Mouse (Mus musculus): Measurements from ENCODE around the gene Dgki.
A peak's percentile ranks its signal among the peaks of the same experiment; 100 is the strongest.

Gene Dgki

DNA sequence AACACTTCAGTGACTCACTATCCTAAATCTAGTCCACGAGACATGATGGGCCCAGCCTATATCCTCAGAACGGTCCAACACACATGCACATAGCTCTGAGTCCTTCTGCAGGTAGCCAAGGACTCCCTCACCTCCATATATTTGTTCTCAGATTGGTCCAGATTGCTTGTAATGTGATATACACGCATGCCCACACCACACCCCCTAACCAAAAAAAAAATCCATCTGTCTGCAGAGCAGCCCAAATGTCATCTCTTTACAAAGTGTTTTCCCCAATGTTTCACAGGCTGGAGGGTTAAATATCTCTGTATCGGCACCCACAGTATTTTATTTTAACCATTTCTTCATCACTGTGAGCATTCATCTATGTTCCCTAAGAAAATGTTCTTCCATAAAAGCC lies 58.5 kb downstream of the Dgki start:
- DNase-seq (ENCODE audit: low spot score in 2 of 2) = peak in 1 of 2 experiments; percentile 33

DNA sequence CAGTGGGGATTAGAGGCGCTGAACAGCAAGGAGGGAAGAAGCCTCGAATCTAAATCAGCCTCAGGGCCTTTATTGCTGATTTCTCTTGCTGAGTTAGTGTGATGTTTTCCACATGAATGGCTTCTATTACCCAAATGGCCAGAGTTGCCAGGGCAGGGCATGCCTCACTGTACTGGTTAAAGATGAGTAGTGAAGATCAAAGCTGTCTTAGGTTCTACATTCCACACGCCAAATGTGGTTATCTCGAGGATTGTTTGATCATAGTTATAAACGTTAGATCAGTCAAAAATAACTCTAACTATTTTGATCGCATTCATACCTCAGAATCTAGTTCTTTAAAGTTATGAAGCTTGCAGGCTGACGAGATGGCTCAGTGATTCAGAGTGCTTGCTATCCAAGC lies 59.8 kb downstream of the Dgki start:
- DNase-seq (ENCODE audit: low spot score in 2 of 2) = no peak

DNA sequence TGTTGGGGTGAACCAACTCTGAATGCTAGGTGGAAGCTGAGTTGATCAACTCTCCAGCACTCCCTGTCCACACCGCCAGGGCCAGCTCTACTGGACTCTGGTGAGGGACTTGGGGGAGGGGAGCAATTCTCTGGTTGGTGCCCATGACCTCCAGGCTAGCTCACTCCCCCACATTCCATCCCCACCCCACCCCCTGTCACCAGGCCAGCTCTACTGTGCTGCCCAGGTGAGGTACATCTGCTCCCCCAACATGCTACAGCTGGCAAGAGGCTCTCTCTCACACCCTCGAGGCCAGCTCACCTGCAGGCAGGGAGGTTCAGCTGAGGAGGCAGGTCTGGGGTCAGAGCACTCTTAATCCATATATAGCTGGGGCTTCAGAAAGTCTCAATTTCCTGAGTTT lies 63.1 kb downstream of the Dgki start:
- DNase-seq (ENCODE audit: low spot score in 2 of 2) = no peak

DNA sequence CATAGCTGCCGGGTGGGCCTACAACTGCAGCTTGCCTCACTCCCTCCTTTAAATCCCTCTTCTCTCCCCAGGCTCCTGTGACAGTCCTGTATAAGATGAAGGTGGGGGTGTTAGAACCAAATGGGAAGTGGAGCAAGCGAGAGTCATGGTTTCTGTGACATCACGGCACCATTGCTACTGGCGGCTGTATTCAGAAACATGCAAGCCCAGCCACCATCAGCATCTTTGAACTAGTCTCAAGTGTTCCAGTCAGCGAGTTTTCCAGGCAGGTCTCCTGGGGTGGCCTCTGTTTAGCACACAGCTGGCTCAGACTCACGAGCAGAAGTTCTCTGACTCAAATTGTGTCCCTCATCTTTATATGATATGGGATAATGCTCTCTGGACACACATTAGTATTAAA lies 68.8 kb downstream of the Dgki start:
- no peak for DNase-seq (ENCODE audit: low spot score in 2 of 2)

DNA sequence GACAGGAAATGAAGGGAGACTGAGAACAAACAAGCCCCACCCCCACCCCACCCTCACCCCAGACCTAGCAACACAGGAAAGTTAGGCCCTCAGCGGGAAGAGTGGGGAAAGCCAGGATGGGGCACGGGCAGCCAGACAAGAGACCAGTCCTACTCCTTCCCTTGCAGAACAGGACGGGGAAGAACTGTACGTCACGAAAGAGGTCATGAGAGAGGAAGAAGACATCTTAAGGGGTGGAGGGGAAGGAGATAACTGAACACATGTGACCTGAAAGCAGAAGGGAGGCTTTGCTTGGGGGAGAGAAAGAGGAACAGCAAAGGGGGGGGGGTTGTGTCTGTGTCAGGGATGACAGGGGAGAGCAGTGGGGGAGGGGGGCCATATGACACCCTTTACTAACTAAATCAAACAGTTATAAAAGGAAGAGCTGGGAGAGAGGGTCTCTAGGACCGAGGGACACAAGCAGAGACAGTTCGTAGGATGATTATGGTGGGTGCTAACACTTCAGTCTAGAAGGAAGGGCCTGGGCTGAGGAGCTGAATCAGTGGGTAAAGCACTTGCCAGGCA lies 77.0 kb downstream of the Dgki start:
- DNase-seq (ENCODE audit: low spot score in 2 of 2) = no peak

DNA sequence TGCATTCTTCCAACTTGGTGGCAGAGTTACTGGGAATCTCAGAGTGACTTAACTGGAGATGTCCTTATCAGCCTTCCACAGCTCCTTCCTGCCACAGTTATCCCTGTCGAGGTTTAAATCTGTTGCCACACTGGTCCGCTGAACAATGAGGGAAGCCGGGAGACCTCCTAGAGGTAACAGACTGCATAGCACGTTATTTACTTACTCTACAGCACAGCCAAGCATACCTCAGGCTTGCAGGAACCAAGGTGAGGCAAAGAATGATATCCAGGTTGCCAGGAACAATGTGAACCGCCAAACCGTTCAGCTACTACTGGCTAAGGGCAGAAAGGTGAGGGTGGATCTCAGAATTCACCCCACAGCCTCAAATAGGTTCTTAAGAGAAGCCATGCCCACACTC lies 78.0 kb downstream of the Dgki start:
- no peak for DNase-seq (ENCODE audit: low spot score in 2 of 2)

DNA sequence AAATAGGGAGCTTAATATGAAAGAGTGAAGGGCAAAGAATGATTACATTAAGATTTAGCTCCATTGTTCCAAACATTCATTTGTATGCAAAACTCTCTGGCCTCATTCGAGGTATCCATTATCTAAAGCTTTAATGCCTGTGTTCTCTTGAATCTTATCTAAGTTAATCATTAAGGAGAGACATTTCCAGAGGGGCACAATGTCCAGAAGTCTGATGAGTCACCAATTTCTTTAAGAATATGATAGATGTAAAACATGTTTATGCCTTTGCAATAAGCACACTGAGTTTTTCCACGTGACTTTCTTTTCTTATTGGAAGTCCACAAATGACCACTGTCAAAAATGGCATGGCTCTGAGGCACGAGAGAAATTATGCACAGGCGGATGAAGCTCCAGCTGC lies 80.9 kb downstream of the Dgki start:
- DNase-seq (ENCODE audit: low spot score in 2 of 2) = no peak

DNA sequence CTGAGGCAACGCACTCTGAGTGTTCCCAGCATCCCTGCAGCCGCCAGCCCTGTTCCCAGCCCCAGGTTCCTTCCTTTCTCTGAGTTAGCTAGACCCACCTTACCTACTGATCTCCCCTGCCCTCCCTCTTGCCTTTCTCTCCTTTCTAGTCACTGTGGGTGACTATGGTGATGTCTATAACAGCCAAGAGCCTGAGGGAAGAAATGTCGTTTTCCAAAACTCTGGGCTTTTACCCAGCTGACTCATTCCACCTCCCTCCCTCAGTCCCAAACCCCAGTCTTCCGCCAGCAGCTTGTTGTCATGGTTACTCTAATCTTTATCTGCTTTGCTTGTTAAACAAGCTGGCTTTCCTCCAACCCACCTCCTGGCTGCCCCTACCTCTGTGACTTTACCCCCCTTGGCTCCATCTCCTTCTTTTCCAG lies 83.6 kb downstream of the Dgki start:
- DNase-seq (ENCODE audit: low spot score in 2 of 2) = peak; percentile 72 to 81

DNA sequence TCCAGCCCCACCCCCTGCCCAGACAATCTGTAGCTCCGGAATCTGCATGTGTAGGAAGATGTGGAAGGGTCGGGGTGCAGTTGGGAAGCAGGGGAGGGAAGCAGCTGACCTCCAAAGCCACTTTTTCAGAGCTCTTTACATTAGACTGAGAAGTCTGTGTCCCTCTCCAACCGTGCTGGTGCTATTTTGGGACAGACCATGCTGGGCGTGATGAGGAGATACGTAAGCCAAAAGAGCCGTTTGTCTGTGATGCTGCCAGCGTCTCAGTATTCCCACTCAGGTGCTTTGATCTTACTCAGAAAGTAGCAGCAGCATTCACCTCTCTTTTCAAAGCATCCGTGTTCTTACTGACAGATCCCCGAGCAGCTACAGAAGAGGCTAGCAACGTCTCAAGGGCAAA lies 84.3 kb downstream of the Dgki start:
- DNase-seq (ENCODE audit: low spot score in 2 of 2) = peak in 1 of 2 experiments; percentile 47

DNA sequence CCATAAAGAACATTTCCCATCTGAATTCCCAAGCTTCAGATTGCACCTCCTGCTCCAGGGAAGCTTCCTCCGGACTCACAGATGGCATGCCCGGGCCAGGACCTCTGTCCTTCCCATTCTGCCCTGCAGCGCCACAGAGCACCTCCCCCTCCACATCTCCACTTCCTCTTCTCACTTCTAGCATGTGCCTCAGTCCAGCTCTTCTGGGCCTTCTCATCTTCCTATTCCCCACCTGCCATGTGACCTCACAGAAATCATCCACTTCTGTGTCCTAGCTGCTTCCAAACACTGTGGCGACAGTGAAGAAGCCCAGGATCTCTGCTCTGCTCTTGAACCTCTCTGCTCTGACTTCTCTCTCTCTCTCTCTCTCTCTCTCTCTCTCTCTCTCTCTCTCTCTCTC lies 87.1 kb downstream of the Dgki start:
- no peak for DNase-seq (ENCODE audit: low spot score in 2 of 2)

DNA sequence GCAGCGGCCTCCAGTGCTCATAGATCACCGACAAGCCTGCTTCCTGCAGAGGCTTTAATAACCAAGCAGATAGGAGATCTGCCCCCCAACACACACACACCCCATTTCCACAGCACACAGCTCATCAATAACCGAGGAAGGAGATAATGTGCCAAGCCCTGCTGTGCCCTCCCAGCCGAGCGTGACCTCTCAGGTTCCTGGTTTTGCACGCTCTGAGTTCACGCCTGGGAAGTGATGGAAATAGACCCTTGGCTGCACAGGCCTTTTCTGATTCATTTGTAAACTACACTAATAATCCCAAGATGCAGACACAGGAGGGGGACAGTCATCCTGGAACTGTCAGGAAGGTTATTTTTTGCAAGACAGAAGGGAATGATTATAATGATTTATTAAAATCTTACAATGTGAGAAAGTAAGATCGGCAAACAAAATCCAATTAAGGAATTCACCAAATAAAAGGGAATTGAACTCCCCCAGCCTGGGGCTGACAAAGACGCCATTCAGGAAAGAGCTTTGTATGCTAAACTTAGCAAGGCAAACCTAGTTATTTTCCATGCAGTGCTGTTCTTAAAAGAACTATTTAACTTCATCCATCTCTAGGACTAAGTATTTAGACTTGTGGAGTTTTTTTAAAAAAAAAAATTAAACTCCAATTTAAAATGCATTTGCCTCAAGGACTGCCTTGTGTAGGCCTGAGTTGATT lies 88.3 kb downstream of the Dgki start:
- no peak for DNase-seq (ENCODE audit: low spot score in 2 of 2)

DNA sequence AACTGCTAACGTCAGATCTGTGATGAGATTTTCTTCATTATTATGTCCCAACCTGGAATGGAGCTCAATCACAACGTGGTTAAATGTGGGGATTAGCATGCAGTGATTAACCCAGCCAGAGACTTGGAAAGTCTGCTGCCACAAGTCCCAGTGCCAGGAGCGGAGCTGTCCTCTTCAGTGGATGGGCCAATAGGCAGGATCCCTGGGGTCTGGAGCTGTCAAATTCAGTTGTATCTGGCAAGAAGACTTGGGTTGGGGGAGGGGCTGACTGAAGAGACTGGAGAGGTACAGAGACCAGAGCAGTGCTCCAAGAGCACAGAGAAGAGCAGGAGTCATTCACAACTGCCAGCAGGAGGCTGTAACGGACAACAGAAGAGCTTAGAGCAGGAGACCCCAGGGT lies 97.1 kb downstream of the Dgki start:
- DNase-seq (ENCODE audit: low spot score in 2 of 2) = no peak

DNA sequence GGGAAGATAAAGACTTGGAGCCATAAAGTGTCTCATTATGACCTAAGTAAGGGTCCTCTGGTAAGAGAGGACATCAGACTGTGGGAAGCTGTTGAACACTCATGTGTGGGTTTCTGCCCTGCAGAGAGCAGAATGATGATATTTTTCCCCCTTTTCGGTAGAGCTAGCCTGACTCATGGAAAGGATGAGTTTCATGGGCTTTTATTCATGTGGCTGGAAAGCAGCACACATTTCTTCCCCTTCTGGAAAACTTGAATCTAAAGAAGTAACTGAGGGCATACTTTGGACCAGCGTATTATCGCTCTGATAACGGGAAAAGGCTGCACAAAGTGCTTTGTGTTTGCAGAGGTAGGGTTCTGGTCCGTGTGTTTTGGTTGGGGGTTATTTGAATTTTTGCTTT lies 99.1 kb downstream of the Dgki start:
- DNase-seq (ENCODE audit: low spot score in 2 of 2) = no peak

DNA sequence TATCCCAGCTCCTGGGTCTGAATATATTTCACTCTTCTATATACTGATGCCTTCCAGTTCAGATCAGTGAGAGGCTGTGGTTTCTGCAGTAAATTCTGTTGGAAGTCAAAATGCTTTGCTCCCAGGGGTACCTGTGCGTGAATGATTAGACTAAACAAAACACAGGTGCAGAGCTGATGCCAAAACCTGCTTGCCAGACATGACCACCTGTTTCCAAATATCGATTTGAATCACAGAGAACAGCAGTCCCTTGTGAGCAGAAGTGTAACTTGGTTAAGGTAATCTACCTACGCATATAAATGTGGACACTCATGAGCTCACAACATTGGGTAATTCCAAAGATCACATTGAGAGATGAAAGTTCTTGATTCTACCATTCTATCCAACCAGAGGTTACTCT lies 100.5 kb downstream of the Dgki start:
- DNase-seq (ENCODE audit: low spot score in 2 of 2) = no peak

DNA sequence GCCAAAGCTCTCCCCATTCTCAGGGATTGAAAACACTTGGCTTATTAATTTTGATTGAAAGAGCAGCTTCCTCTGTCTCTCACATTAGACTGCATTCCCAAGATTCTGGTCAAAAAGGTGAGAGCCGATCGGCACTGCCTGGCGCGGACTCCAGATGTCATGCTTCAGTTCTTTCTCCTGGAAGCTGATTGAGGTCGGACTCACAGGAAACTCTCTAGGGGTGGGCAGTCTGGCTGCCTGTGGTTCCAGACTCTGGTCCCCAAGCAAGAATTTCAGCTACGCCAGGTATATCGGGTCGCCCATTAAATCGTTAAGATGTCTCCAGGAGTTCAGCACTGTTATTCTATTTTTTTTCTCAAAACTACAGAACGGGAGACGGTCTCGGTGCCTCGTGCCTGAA lies 102.2 kb downstream of the Dgki start:
- DNase-seq (ENCODE audit: low spot score in 2 of 2) = no peak

DNA sequence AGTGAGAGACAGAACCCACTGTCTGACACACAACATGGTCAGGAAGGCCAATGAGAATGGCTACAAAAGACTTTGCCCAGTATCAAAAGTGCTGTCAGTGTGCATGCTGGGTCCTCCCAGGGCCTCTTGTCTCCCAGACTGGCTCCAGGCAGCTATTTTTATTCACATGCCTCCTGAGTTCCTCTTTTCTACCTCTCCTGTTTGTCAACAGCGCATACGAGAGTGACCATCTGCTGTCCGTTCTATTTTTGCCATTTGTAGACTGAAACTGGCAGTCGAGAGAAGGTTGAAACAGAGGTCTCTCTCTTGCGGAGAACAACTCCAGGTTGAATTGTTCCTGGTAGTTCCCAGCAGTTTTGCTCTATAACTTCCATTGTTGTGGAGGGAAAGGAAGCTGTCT lies 103.1 kb downstream of the Dgki start:
- no peak for DNase-seq (ENCODE audit: low spot score in 2 of 2)

DNA sequence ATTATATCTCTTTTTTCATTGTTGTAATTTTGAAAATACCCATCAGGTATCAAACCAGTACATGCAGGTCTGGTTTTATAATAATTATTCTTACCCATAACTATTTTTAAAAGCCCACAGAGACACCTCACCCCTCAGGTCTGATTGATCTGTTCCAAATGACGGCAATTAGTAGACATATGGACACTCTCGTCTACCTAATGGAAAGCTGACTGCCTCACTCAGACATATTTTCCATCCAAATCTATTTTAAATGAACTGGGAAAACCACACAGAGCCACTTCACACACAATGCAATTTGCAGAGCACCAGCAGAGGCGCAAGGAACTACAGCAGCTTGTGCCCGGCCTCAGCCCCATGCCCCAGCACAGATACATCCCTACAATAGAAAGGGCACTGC lies 104.2 kb downstream of the Dgki start:
- DNase-seq (ENCODE audit: low spot score in 2 of 2) = no peak

DNA sequence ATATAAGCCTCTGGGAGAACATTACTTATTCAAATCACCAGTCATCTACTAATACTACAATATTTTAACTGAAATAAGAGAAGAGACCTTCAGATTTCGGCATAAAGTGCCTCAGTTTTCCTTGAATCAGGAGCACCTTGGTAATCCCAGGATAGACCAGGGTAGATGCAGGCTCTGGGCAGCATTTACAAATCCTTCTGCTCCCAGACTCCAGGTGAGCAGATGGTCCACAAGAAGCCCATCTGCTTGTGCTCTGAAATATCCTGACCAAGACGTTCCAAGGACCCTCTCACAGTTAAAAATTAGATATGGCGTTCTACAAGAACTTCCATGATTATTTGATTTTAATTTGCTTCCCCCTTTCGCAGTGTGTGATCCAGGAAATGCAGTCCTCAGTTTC lies 118.0 kb downstream of the Dgki start:
- DNase-seq (ENCODE audit: low spot score in 2 of 2) = no peak

DNA sequence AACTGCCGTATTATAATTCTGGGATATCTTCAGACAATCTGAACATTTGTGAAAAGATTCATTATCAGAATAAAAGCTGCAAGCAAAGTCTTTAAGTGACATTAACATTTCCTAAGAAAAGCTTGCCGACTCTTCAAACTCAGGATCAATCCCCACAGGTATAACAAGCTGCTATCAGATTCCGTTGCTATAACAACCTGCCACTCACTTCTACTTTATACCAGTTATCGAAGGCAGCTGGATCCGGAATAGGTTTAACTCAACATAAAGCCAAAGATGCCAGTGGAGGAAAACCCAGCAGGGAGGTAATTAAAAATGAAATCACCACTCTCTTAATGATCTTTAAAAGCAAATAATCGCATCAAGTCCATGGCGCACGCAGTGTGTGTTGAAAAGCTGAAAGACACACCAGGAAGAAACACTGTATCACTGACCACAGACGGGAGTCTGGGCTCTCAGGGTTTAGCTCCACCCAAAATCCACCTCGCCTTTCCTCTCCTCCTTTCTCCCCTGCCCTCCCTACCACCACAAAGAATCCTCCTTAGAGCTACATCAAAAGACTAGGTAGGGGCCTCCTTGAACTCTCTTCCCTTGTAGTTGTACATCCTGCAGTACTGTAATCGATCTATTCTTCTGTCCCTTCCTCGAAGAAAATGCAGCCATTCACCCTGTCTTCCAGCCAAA lies 128.7 kb downstream of the Dgki start:
- DNase-seq (ENCODE audit: low spot score in 2 of 2) = no peak

DNA sequence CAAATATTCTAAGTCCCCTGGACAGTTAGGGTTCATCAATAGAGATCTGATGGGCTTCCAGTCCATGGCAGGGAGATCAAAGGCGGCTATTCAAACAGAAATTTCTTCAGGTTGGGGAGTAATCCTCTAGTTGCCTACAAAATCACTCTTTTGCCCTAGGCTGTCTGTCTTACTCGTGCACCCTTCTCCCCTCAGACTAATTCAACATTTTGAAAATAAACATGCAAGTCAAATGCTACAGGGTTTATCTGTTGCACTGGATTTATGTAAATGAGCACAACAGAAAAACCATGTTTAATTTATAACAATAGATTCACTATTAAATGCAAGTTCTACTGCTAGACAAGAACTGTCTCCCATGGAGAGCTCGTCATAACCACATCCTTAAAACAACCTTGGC lies 141.1 kb downstream of the Dgki start:
- DNase-seq (ENCODE audit: low spot score in 2 of 2) = no peak

DNA sequence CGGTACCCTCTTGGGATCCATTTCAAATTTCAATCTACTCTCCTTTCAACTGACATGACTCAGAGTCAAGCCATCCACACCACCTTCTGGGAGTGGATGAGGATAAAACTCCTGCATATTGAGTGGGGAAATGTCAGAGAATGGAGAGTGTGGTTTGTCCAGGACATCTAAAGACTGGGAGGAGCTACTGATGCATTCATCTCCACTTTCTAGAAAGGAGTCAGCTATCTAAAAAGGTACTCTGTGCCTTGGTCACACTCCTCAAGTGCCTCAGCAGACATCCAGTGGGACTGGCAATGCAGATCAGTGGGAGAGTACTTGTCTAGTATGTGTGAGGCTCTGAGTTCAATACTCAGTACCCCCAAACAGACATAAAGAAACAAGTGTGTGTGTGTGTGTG lies 145.9 kb downstream of the Dgki start:
- DNase-seq (ENCODE audit: low spot score in 2 of 2) = no peak

DNA sequence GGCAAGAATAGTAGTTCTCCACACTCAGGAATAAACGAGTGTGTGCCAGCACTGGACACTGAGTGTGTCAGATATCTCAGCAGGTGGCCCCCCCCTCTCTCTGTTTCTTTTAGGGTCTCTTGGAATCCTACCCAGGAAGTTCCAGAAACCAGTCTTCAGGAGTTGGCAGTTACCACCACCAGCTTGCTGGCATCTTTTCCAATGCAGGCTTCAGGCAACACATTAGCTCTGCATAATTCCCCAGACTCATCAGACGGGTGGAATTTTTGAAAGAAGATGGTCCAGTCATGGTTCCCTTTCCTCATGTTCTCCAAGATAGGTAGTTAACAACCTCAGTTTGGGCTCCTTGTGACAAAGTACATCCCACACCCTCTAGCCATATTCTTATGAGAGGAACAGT lies 149.5 kb downstream of the Dgki start:
- DNase-seq (ENCODE audit: low spot score in 2 of 2) = no peak

DNA sequence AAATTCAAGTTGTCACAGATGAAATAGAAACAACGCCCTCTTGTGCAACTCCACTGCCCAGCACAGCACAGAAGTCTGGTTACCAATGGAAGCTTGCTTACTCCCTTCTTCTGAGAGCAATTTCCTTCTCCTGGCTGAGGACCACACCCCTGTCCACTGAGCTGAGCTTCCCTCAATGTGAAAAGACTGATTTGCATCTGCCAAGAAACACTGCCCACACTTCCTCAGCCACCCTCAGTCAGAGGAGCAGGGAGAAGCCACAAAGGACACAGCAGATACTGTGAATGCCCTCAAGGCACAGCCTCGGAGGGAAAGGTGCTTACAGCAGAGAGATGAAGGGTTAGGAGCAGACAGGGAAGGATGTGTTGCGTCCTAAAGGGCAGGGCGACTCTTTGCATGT lies 149.9 kb downstream of the Dgki start:
- DNase-seq (ENCODE audit: low spot score in 2 of 2) = peak in 1 of 2 experiments; percentile 19
